Mouse (Mus musculus) forebrain, embryonic 11.5 days (tissue): ENCODE data around the gene Cdkn2aipnl. TPM values are rescaled to one million over a fixed set of nuclear protein-coding genes. Genes with fewer than 3 reads are reported as not detected.

Experiments
- ATAC-seq: fragments of 200-750 bp; cut with Nextera tagmentation; replicated peaks from 2 replicates; pipeline ENCODE4 v1.8.0; 2017; ENCODE audit warnings: moderate TSS enrichment; ENCODE audit not compliant: low FRiP score
- DNase-seq: peaks from one replicate; pipeline ENCODE4 v3.0.0-alpha.2; 2017; ENCODE audit warnings: low spot score
- H3K27ac ChIP-seq: fragments of 300-500 bp; sonication (generic); 2 replicates; pipeline ENCODE4 v1.5.1; 2014; ENCODE audit warnings: low read depth, low read length
- H3K27me3 ChIP-seq: fragments of 300-500 bp; sonication (generic); 2 replicates; pipeline ENCODE4 v1.6.1; 2014; ENCODE audit warnings: mild to moderate bottlenecking, low read length, mixed read lengths; ENCODE audit not compliant: control insufficient read depth, insufficient read depth
- H3K36me3 ChIP-seq: fragments of 300-500 bp; sonication (generic); 2 replicates; pipeline ENCODE4 v1.6.1; 2014; ENCODE audit warnings: mild to moderate bottlenecking, low read length, moderate library complexity, mixed read lengths; ENCODE audit not compliant: control insufficient read depth, insufficient read depth
- H3K4me1 ChIP-seq: fragments of 300-500 bp; sonication (generic); replicated peaks from 2 replicates; pipeline ENCODE4 v1.6.1; 2014; ENCODE audit warnings: low read length, mixed read lengths; ENCODE audit not compliant: control insufficient read depth, insufficient read depth
- H3K4me2 ChIP-seq: fragments of 300-500 bp; sonication (generic); 2 replicates; pipeline ENCODE4 v1.6.1; 2014; ENCODE audit warnings: low read depth, mild to moderate bottlenecking, low read length, moderate library complexity, mixed read lengths; ENCODE audit not compliant: severe bottlenecking
- H3K4me3 ChIP-seq: fragments of 300-500 bp; sonication (generic); 2 replicates; pipeline ENCODE4 v1.5.1; 2014; ENCODE audit warnings: low read depth, low read length
- H3K9ac ChIP-seq: fragments of 300-500 bp; sonication (generic); 2 replicates; pipeline ENCODE4 v1.6.1; 2014; ENCODE audit warnings: low read length
- H3K9me3 ChIP-seq: fragments of 300-500 bp; sonication (generic); 2 replicates; pipeline ENCODE4 v1.6.1; 2016; ENCODE audit warnings: low read length, mixed read lengths; ENCODE audit not compliant: control insufficient read depth
- WGBS: fragments of 180-500 bp; shearing (Covaris S2); extraction: QIAGEN DNeasy Blood & Tissue Kit; methylation state at CpG from one replicate; pipeline ENCODE4 v1.1.7; 2014; 5-methylcytosine and 5-hydroxymethylcytosine counted together
- polyA plus RNA-seq: library from polyadenylated mRNA; unstranded; fragments of >200 nt; fragmentation: Nextera tagmentation; extraction: Ambion mirVana; gene quantifications from 2 replicates; pipeline ENCODE4 v1.2.1, GENCODE M21; 2014

The Cdkn2aipnl gene
- polyA plus RNA-seq, 1 experiment from 2014 or later: 130 TPM

DNA sequence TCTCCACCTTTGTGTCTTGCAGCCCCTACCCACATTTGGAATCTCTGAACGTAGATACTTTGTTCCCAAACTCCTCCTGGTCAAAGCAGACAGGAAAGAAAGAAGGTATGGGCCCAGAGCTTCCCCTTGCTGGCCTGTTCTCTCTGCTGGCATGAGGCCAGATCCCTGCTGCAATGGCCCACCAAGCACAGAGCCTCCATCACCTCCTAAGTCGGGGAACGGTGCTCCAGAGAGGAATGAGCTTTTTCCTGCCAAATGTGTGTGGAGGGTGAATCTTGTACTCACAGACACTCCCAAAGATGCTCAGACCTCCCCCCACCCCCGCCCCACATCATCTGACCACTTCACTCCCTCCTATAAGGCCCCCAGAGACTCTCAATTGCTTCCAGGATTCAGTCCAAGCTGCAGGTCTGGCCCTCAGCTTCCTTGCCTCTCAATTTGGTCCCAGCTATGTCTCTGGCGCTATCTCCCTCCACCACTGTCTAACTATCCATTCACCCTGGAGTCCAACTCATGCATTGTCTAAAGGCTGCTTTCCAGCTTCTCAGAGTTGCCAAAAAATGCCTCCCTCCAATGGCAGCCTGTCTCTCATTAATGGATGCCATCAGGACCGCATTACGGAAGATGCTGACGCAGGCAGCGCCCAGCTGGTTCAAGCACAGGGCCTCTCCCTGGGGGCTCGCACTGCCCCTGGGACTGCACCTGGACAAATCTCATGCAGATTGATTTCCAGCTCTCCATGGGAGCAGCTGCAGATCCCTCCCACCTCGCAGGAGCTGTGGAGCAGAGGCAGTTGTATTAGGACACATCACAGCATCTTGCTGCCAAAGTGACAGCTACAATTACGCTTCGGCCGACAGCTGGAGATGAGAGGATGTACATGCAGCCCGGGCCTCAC lies 24.6 kb upstream of the Cdkn2aipnl start:
- H3K9ac ChIP-seq: no peak overlapping the region
- whole genome bisulfite sequencing: 64% methylated on average over 15 of the region's 15 CpGs

DNA sequence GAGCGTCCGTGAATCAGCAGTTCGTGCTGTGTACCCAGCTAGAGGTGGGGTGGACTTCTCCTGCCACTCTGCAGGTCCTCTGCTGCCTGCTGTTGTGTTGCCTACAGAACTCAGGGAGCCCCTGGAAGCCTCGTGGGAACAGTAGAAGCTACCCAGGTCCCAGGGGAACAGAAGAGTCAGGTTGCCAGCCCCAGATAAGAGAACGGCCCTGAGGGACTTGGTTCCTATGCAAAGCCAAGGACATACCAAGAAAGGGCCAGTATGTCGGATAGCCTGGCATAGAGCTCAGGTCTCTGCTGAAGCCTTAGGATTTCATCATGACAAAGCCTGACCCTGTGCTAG lies 24.0 kb upstream of the Cdkn2aipnl start:
- Histone ChIP-seq H3K9ac (no peak overlapping the region), H3K27ac (no peak overlapping the region), H3K4me1 (no peaks in the 10 kb centered on the region), H3K4me2 (no peak overlapping the region), H3K36me3 (no peaks in the 10 kb centered on the region), H3K9me3 (no peaks in the 10 kb centered on the region), H3K4me3 (no peak overlapping the region), H3K27me3 (no peaks in the 10 kb centered on the region)
- 64% methylated on average over 6 of the region's 6 CpGs for WGBS
- no peak for DNase-seq
- ATAC-seq: no peak

More for the DNA sequence above, 24.6 kb upstream of the Cdkn2aipnl start:
- no peaks in the 10 kb centered on the region for H3K27me3 ChIP-seq
- no peaks in the 10 kb centered on the region for H3K9me3 ChIP-seq
- no peak overlapping the region for H3K27ac ChIP-seq
- H3K4me1 ChIP-seq: no peaks in the 10 kb centered on the region
- DNase-seq (no peak), ATAC-seq (no peak)
- no peaks in the 10 kb centered on the region for H3K36me3 ChIP-seq
- H3K4me3 ChIP-seq: no peak overlapping the region
- H3K4me2 ChIP-seq: no peak overlapping the region

DNA sequence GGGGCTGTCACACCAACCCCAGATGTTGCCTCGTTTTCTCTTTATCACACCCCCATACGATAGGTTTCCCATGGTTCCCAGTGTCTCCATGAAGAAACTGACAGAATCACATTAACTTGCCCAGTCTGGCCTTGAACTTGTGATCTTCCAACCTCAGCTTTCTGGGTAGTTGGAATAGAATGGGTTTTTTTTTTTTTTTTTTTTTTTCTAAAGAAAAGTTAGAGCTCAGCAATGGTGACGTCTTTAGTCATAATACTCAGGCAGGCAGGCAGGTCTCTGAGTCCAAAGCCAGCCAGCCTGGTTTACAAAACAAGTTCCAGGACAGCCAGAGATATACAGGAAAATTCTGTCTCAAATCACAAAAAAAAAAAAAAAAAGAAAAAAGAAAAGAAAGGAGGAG lies 23.2 kb upstream of the Cdkn2aipnl start:
- Histone ChIP-seq H3K4me2 (no peak overlapping the region), H3K27ac (no peak overlapping the region), H3K4me3 (no peak overlapping the region), H3K4me1 (no peaks in the 10 kb centered on the region), H3K27me3 (no peaks in the 10 kb centered on the region), H3K9me3 (no peaks in the 10 kb centered on the region), H3K9ac (no peak overlapping the region), H3K36me3 (no peaks in the 10 kb centered on the region)
- no peak for ATAC-seq
- DNase-seq: no peak
- 76% methylated on average over 3 of the region's 3 CpGs for WGBS

- Histone ChIP-seq H3K4me3 (no peak overlapping the region), H3K36me3 (no peaks in the 10 kb centered on the region), H3K9ac (no peak overlapping the region), H3K27ac (no peak overlapping the region), H3K4me1 (no peaks in the 10 kb centered on the region), H3K4me2 (no peak overlapping the region), H3K9me3 (no peaks in the 10 kb centered on the region), H3K27me3 (no peaks in the 10 kb centered on the region)
- ATAC-seq (no peak), DNase-seq (no peak)
- 56% methylated on average over 8 of the region's 8 CpGs for WGBS
These were observed 21.9 kb upstream of the Cdkn2aipnl start for GRCm38 (mm10) chr11:51945548-51945947.

GRCm38 (mm10) chr11:51946144-51946543 lies 21.3 kb upstream of the Cdkn2aipnl start:
- 81% methylated on average over 6 of the region's 6 CpGs for WGBS
- Histone ChIP-seq H3K4me2 (no peak overlapping the region), H3K9ac (no peak overlapping the region), H3K9me3 (no peaks in the 10 kb centered on the region), H3K27me3 (no peaks in the 10 kb centered on the region), H3K4me3 (no peak overlapping the region), H3K36me3 (no peaks in the 10 kb centered on the region), H3K27ac (no peak overlapping the region), H3K4me1 (no peaks in the 10 kb centered on the region)
- DNase-seq (no peak), ATAC-seq (no peak)

- no peak for ATAC-seq
- no peaks in the 10 kb centered on the region for H3K9me3 ChIP-seq
- no peak overlapping the region for H3K4me2 ChIP-seq
- H3K27ac ChIP-seq: no peak overlapping the region
- no peaks in the 10 kb centered on the region for H3K4me1 ChIP-seq
- H3K9ac ChIP-seq: no peak overlapping the region
- WGBS: 82% methylated on average over 9 of the region's 9 CpGs
- no peak overlapping the region for H3K4me3 ChIP-seq
- H3K27me3 ChIP-seq: no peaks in the 10 kb centered on the region
- DNase-seq: no peak
- H3K36me3 ChIP-seq: no peaks in the 10 kb centered on the region
These were observed 18.2 kb upstream of the Cdkn2aipnl start for GRCm38 (mm10) chr11:51949155-51949840.

GRCm38 (mm10) chr11:51949919-51950318 lies 17.5 kb upstream of the Cdkn2aipnl start:
- Histone ChIP-seq H3K27ac (no peak overlapping the region), H3K36me3 (no peaks in the 10 kb centered on the region), H3K9ac (no peak overlapping the region), H3K4me2 (no peak overlapping the region), H3K4me1 (no peaks in the 10 kb centered on the region), H3K9me3 (no peaks in the 10 kb centered on the region), H3K4me3 (no peak overlapping the region), H3K27me3 (no peaks in the 10 kb centered on the region)
- ATAC-seq (no peak), DNase-seq (no peak)
- WGBS: 92% methylated on average over 9 of the region's 9 CpGs

DNA sequence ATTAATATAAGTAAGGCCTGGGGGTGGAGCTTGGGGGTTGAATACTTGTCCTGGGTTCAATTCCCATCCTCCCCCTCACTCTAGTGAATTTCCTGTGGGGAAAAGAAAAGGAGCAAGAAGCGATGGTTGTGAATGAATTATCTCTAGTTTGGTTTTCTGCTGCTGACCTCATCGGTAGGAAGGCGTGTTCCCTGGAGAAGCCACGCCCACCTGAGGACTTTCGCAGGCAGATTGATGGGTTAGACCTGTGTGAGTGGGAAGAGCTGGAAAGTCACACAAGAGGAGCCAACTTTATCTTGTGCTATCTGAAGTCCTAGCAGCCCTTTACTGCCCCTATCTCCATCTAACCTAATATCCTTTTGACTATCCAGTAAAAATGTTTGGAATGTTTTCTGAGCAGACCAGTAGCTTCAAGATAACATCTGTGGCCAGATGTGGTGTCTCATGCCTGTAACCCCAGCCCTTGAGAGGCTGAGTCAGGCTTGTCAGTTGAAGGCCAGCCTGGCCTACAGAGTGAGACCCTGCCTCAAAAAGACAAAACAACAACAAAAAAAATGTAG lies 15.5 kb upstream of the Cdkn2aipnl start:
- DNase-seq (no peak), ATAC-seq (no peak)
- WGBS: 60% methylated on average over 5 of the region's 5 CpGs

More for the DNA sequence above, 15.5 kb upstream of the Cdkn2aipnl start:
- H3K9ac ChIP-seq: no peak overlapping the region
- H3K4me3 ChIP-seq: no peak overlapping the region
- no peaks in the 10 kb centered on the region for H3K27me3 ChIP-seq
- no peaks in the 10 kb centered on the region for H3K36me3 ChIP-seq
- no peaks in the 10 kb centered on the region for H3K4me1 ChIP-seq
- no peak overlapping the region for H3K4me2 ChIP-seq
- H3K27ac ChIP-seq: no peak overlapping the region
- no peaks in the 10 kb centered on the region for H3K9me3 ChIP-seq
